Mouse (Mus musculus) macrophage (primary cell): ENCODE results near the gene Lrrk2. TPM values are rescaled to one million over a fixed set of nuclear protein-coding genes. Genes with fewer than 3 reads are reported as not detected.
"Not testable (repeated sequence)": the region's sequence is repeated elsewhere in the genome, so short reads cannot be mapped to it uniquely, and the experiment has no call there.

Experiments
- H3K27ac ChIP-seq: fragments of 350-480 bp; formaldehyde crosslinking; 2 replicates; pipeline ENCODE4 v1.9.0; 2021
- H3K36me3 ChIP-seq: fragments of 350-480 bp; formaldehyde crosslinking; 2 replicates; pipeline ENCODE4 v1.9.0; 2021; ENCODE audit errors: inconsistent target
- H3K4me3 ChIP-seq: fragments of 350-480 bp; formaldehyde crosslinking; 2 replicates; pipeline ENCODE4 v1.9.0; 2021; ENCODE audit errors: inconsistent target
- H3K79me2 ChIP-seq: fragments of 350-480 bp; formaldehyde crosslinking; 2 replicates; pipeline ENCODE4 v1.9.0; 2021; ENCODE audit errors: inconsistent target
- WGBS: methylation state at CpG from one replicate; pipeline ENCODE4 v1.1.7; 2026; ENCODE audit warnings: inconsistent platforms; ENCODE audit not compliant: missing documents; 5-methylcytosine and 5-hydroxymethylcytosine counted together
- polyA plus RNA-seq: library from polyadenylated mRNA; stranded (reverse); fragments of 250-400 nt; gene quantifications from 3 replicates; pipeline ENCODE4 v1.2.4, GENCODE M21; 2018; ENCODE audit warnings: inconsistent platforms

Lrrk2 gene
- polyA plus RNA-seq, 1 experiment from 2014 or later = 3.4 TPM

DNA sequence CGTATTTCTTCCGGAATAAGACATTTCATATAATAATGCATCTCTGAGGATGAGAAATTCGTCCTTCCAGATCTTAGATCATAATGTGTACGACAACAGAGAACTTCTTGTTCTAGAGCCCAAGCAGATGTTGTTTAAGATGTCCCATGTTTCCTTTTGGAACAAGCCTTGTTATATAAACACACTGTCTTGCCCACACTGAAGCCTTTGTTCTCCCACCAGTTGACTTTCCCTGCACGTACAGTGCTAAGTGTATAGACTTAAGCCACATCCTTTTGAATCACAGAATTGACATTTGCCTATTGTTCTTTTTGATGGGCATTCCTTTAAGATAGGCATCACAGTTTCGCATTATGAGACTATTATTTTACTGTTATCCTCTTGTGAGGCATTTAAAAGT, 162.3 kb downstream of the Lrrk2 start:
- Histone ChIP-seq H3K79me2 (no peaks in the 10 kb centered on the region), H3K27ac (no peak overlapping the region), H3K36me3 (no peaks in the 10 kb centered on the region), H3K4me3 (no peak overlapping the region)
- 63% methylated on average over 6 of the region's 6 CpGs for WGBS

DNA sequence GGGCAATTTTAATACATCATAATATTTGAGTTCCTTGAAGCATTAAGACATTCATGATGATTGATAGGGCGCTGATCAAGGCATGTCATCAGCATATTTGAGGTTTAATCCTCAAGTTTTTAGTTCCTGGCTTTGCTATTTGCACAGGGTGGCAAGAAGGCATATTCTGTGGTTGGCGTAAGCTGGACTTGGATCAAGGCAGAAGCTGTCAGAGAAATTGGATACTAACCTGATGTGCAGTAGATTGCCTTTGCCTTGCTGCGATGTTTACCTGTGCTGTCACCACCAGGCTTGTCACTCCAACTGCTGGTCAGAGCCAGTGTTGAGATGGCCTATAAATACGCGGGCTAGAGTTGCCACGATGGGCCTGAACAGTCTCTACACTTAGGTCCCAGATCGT, 165.0 kb downstream of the Lrrk2 start, which contains the start of gene Smgc:
TSS of gene Smgc (plus strand) at position 301 of the 400 bp plus-strand sequence.
- H3K4me3 ChIP-seq = no peak within 1 kb of the TSS
- H3K79me2 ChIP-seq = no peaks in the 10 kb centered on the region
- H3K27ac ChIP-seq = no peak within 1 kb of the TSS
- WGBS = 87% methylated on average over 7 of the region's 7 CpGs
- no peaks in the 10 kb centered on the region for H3K36me3 ChIP-seq

DNA sequence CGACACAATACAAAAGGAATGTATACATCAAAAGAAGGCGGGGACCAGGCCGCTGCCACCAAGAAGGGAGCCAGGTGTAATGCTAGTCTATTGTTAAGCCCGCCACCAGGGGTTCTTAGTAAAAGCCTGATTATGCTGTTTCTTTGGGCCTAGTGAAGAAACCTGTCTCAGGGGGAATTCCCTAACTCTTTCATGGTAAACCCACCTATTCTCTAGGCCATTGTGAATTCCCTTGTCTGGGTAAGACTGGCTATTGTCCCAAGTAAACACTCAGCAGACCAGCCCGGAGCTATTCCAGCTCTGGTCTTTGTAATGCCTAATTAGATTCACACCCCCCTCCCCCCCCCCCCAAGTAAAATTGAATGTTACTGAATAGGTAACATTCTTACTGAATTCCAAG, 191.2 kb downstream of the Lrrk2 start:
- H3K79me2 ChIP-seq, H3K27ac ChIP-seq, H3K36me3 ChIP-seq, H3K4me3 ChIP-seq: not testable (repeated sequence)
- 71% methylated on average over 5 of the region's 5 CpGs for WGBS

Other genes starting within 250 kb of the Lrrk2 start
- not detected in 3 replicates for gene Slc2a13, start 99.9 kb upstream of the Lrrk2 start, polyA plus RNA-seq
- gene Smgc, start 165.1 kb downstream of the Lrrk2 start, polyA plus RNA-seq = not detected in 3 replicates